ENCODE assay signal across 8 mouse cellular contexts in the genomic region with DNA sequence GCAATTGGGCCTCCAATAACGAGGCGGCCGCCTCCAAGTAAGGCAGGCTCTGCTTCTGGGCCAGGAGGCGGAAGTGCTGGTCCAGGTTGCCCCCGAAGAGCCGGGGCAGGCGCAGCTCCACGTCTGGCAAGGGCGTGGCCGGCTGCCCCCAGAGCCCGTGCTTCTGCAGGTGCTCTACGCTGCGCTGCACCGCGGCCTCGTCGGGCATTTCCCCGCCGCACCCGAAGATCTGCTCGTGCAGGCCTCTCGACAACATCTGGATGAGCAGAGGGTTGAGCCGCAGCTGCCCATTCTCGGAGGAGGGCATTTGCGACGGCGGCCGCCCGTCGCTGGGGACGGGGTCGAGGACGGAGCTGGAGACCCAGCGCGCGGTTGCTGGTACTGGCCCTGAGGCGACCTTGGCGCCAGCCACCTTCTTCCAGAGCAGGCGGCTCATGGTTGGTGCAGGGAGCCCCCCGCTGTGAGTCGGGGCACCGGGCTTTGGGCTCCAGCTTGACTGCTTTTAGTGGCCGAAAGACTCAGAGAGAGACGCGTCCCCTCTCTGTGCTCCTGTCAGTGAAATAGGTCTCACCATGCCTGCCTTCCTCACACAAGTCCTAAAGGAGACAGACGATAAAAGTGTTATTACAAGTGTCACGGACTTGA. TPM values are rescaled to one million over a fixed set of nuclear protein-coding genes. Genes with fewer than 3 reads are reported as not detected.
DNase-seq lines count a peak whose midpoint lies in the region; ATAC-seq and TF ChIP-seq lines count a peak whose summit lies in the region.

No protein-coding gene starts in this region.

- in situ Hi-C loops in ES-E14 (cut with MboI; ENCODE audit: low sequenced_read_pairs in 2 of 2, unreplicated experiment in 2 of 2) = no loop called here

- no peak overlapping the region for H3K27ac ChIP-seq in heart, embryonic 11.5 days (ENCODE audit: low read depth, low read length)
- no peak overlapping the region for H3K27ac ChIP-seq in ES-E14 (ENCODE audit: insufficient read depth, low read depth, low read length, poor library complexity, severe bottlenecking)
- peak overlapping the region; percentile 17; the same call in 1 of the 2 replicates for H3K27ac ChIP-seq in hindbrain, embryonic 16.5 days (ENCODE audit: low read depth, low read length)
- peak overlapping the region; percentile 88; the same call in 1 of the 2 replicates for H3K27ac ChIP-seq in midbrain, embryonic 10.5 days (replicated peaks)

- no peak for ATAC-seq in heart, embryonic 11.5 days (replicated peaks; ENCODE audit: insufficient number of reproducible peaks, low FRiP score, low TSS enrichment)
- ATAC-seq in hindbrain, embryonic 16.5 days = no peak

- no peak for DNase-seq in heart, postnatal 25 days (ENCODE audit: low spot score)
- no peak for DNase-seq in ES-E14 (ENCODE audit: low read depth, low spot score)
- peak; percentile 32 for DNase-seq in embryo, embryonic 9.5 days (ENCODE audit: extremely low spot score)
- DNase-seq in midbrain, embryonic 10.5 days (ENCODE audit: low spot score) = peak; percentile 50
- peak; percentile 22 to 40 for DNase-seq in thymus, postnatal 10 days (ENCODE audit: low spot score in 2 of 2)
- DNase-seq in frontal cortex, adult 2 months (ENCODE audit: extremely low spot score in 1 of 2, low spot score in 1 of 2) = no peak

- H3K4me3 ChIP-seq in heart, embryonic 11.5 days (ENCODE audit: low read depth, low read length) = peak overlapping the region; percentile 92
- peak overlapping the region; percentile 75 to 90 for H3K4me3 ChIP-seq in ES-E14 (ENCODE audit: insufficient read depth in 1 of 2, low read depth in 1 of 2, low read length in 2 of 2, poor library complexity in 1 of 2, severe bottlenecking in 1 of 2)
- peak overlapping the region; percentile 95 for H3K4me3 ChIP-seq in hindbrain, embryonic 16.5 days (ENCODE audit: low read length)
- H3K4me3 ChIP-seq in midbrain, embryonic 10.5 days = peak overlapping the region; percentile 81

- peak overlapping the region; percentile 93 for H3K9ac ChIP-seq in heart, embryonic 11.5 days (ENCODE audit: low read depth, low read length)
- peak overlapping the region; percentile 84 for H3K9ac ChIP-seq in ES-E14 (ENCODE audit: insufficient read depth, low read depth, low read length, poor library complexity, severe bottlenecking)
- H3K9ac ChIP-seq in hindbrain, embryonic 16.5 days (ENCODE audit: low read depth, low read length) = peak overlapping the region; percentile 90

- 0 out of 2 replicates have a peak, but pooled peaks cover 9% of the 10 kb centered on the region for H3K36me3 ChIP-seq in heart, embryonic 11.5 days (ENCODE audit: control insufficient read depth, insufficient read depth, low read length)
- H3K36me3 ChIP-seq in ES-E14 (ENCODE audit: control insufficient read depth, insufficient read depth, low read length, poor library complexity, severe bottlenecking) = peaks cover 39% of the 10 kb centered on the region
- peaks cover 14% of the 10 kb centered on the region for H3K36me3 ChIP-seq in hindbrain, embryonic 16.5 days (ENCODE audit: control insufficient read depth, insufficient read depth, low read length)
- peaks cover 42% of the 10 kb centered on the region for H3K36me3 ChIP-seq in midbrain, embryonic 10.5 days

- peaks cover 29% of the 10 kb centered on the region for H3K4me1 ChIP-seq in heart, embryonic 11.5 days (ENCODE audit: control insufficient read depth, insufficient read depth, low read length)
- peaks cover 2 to 16% of the 10 kb centered on the region in 2 experiments; a peak in 3 of 4 replicates for H3K4me1 ChIP-seq in ES-E14 (ENCODE audit: control insufficient read depth in 2 of 2, insufficient read depth in 2 of 2, low read length in 2 of 2, poor library complexity in 1 of 2)
- H3K4me1 ChIP-seq in hindbrain, embryonic 16.5 days (ENCODE audit: control insufficient read depth, insufficient read depth, low read depth, low read length) = peaks cover 23% of the 10 kb centered on the region
- peaks cover 51% of the 10 kb centered on the region for H3K4me1 ChIP-seq in midbrain, embryonic 10.5 days

- peaks cover 3% of the 10 kb centered on the region; the same call in 1 of the 2 replicates for H3K27me3 ChIP-seq in heart, embryonic 11.5 days (ENCODE audit: control insufficient read depth, insufficient read depth, low read length)
- no peaks in the 10 kb centered on the region for H3K27me3 ChIP-seq in hindbrain, embryonic 16.5 days (replicated peaks; ENCODE audit: control insufficient read depth, insufficient read depth, low read length)
- H3K27me3 ChIP-seq in midbrain, embryonic 10.5 days (ENCODE audit: low read depth, poor library complexity, severe bottlenecking) = peaks cover 35% of the 10 kb centered on the region

- H3K4me2 ChIP-seq in heart, embryonic 11.5 days = peak overlapping the region; percentile 80
- H3K4me2 ChIP-seq in hindbrain, embryonic 16.5 days (ENCODE audit: low read length) = peak overlapping the region; percentile 97

- H3K9me3 ChIP-seq in heart, embryonic 11.5 days (replicated peaks; ENCODE audit: control insufficient read depth, low read length) = no peaks in the 10 kb centered on the region
- H3K9me3 ChIP-seq in ES-E14 (ENCODE audit: control insufficient read depth, insufficient read depth, low read depth, low read length) = no peaks in the 10 kb centered on the region
- no peaks in the 10 kb centered on the region for H3K9me3 ChIP-seq in hindbrain, embryonic 16.5 days (ENCODE audit: control insufficient read depth, low read length)
- no peaks in the 10 kb centered on the region for H3K9me3 ChIP-seq in midbrain, embryonic 10.5 days (replicated peaks)

- intact Hi-C loops in heart, postnatal 25 days (cut with DNase I) = loop anchor here (5.0 to 10.0 kb wide), 3 partner anchors 73 to 320 kb away; a partner anchor contains a TSS

- 5% methylated on average over 47 of the region's 47 CpGs for WGBS in heart, embryonic 11.5 days (ENCODE audit: insufficient replicate concordance)
- WGBS in hindbrain, embryonic 16.5 days = 5% methylated on average over 47 of the region's 47 CpGs
- WGBS in midbrain, embryonic 10.5 days = 6% methylated on average over 47 of the region's 47 CpGs

TF ChIP-seq in ES-E14, 5 proteins besides CTCF, POLR2A, EP300 and RAD21:
- TF ChIP-seq CHD2 (IDR thresholded peaks at IDR 0.05; ENCODE audit: low read depth, low read length) = no peak
- TF ChIP-seq MAFK (IDR thresholded peaks at IDR 0.05; ENCODE audit: insufficient read depth, low read depth, low read length) = no peak
- TF ChIP-seq ZC3H11A (IDR thresholded peaks at IDR 0.05; ENCODE audit: borderline replicate concordance, low read depth, low read length) = no peak
- no peak for TF ChIP-seq ZNF384 (IDR thresholded peaks at IDR 0.05; ENCODE audit: low read depth, low read length)
- TF ChIP-seq HCFC1 (IDR thresholded peaks at IDR 0.05; ENCODE audit: borderline replicate concordance, insufficient read depth, low read length) = no peak

RNA-seq across cellular contexts. Expression of a gene that starts 1.3 kb away (rescaled TPM):
- polyA plus RNA-seq in heart, embryonic 11.5 days (2014; fragmentation: Nextera tagmentation; extraction: Ambion mirVana) = 23.9 and 28.1 TPM in 2 replicates
- 10 to 100 TPM; 56.9 to 57.3 TPM for total RNA-seq in heart, postnatal 25 days (2021)
- total RNA-seq in ES-E14 (2012; rRNA removed) = 163 and 240 TPM in 2 replicates
- 24.2 and 26.4 TPM in 2 replicates for polyA plus RNA-seq in hindbrain, embryonic 16.5 days (2015; fragmentation: Nextera tagmentation; extraction: Ambion mirVana)
- 41.3 and 43.2 TPM in 2 replicates for polyA plus RNA-seq in midbrain, embryonic 10.5 days (2016; fragmentation: Nextera tagmentation; extraction: Ambion mirVana)
- 73.0 and 84.6 TPM in 2 replicates for polyA plus RNA-seq in frontal cortex, adult 2 months (2012; rRNA removed)

Comparison
In these comparisons a context has a peak if more than half of its experiments do, and no peak if none do; other contexts are left out.
1. H3K27ac ChIP-seq: peak in hindbrain, embryonic 16.5 days (single experiment) and midbrain, embryonic 10.5 days (single experiment); none in heart, embryonic 11.5 days (single experiment) and ES-E14 (single experiment).
2. DNase-seq: peak in embryo, embryonic 9.5 days (single experiment), midbrain, embryonic 10.5 days (single experiment) and thymus, postnatal 10 days (2 of 2); none in heart, postnatal 25 days (single experiment), ES-E14 (single experiment) and frontal cortex, adult 2 months (0 of 2).
3. Peak in every context shown above with its lines, with median percentiles within 50 percentile points of each other: H3K4me3 ChIP-seq and H3K9ac ChIP-seq.